Mouse (Mus musculus): ENCODE measurements around the gene N4bp2l1. TPM values are rescaled to one million over a fixed set of nuclear protein-coding genes. Genes with fewer than 3 reads are reported as not detected.
A peak's percentile ranks its signal among the peaks of the same experiment; 100 is the strongest.
"Not testable (repeated sequence)": the region's sequence is repeated elsewhere in the genome, so short reads cannot be mapped to it uniquely, and the experiment has no call there.

N4bp2l1 gene
- 9.3 and 9.4 TPM in 2 replicates for polyA plus RNA-seq (2016; fragmentation: Nextera tagmentation; extraction: Ambion mirVana)

- H3K4me1 ChIP-seq, result peaks cover 59% of the 10 kb centered on the region
- ATAC-seq, result no peak
- no peak within 1 kb of the TSS for H3K4me3 ChIP-seq
- peak within 1 kb of the TSS; percentile 58; the same call in 1 of the 2 replicates for H3K4me2 ChIP-seq
- 89% methylated on average over 7 of the region's 7 CpGs for WGBS (ENCODE audit: insufficient replicate concordance)
- H3K27me3 ChIP-seq (replicated peaks), result no peaks in the 10 kb centered on the region
- H3K9ac ChIP-seq, result no peak within 1 kb of the TSS
- H3K36me3 ChIP-seq, result peaks cover 3% of the 10 kb centered on the region; the same call in 1 of the 2 replicates
- H3K27ac ChIP-seq, result no peak within 1 kb of the TSS
- no peaks in the 10 kb centered on the region for H3K9me3 ChIP-seq (replicated peaks)
Observed at GRCm38 (mm10) chr5:150597088-150597487, at the start of gene N4bp2l1. Gene N4bp2l1, minus strand, starts transcription at chr5:150597188.

DNA sequence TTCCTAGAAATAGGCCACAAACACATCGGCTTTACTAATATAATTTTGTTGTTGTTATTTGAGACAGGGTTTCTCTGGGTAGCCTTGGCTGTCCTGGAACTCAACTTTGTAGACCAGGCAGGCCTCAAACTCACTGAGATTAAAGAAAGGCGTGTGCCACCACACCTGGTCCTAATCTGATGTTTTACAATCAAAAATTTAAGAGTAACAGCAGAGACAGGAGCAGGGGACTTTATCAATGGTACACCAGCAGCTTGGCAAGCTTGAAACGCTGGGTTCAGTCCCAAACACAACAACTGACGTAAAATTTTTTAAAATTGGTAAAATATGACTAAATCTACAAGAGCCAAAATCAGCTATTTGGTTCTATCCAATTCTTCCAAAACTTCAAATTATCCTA, 47.9 kb upstream of the N4bp2l1 start:
- 48% methylated on average over 4 of the region's 4 CpGs for WGBS (ENCODE audit: insufficient replicate concordance)
- Histone ChIP-seq H3K4me1 (peaks cover 34% of the 10 kb centered on the region), H3K27me3 (replicated peaks) (no peaks in the 10 kb centered on the region), H3K4me2 (peak overlapping the region; percentile 6), H3K36me3 (peaks cover 77% of the 10 kb centered on the region), H3K4me3 (no peak overlapping the region), H3K9ac (no peak overlapping the region), H3K27ac (peak overlapping the region; percentile 72), H3K9me3 (replicated peaks) (no peaks in the 10 kb centered on the region)
- ATAC-seq, result peak; percentile 69

- H3K27me3 ChIP-seq (replicated peaks); H3K9me3 ChIP-seq (replicated peaks); H3K9ac ChIP-seq; H3K27ac ChIP-seq; H3K4me3 ChIP-seq; ATAC-seq; H3K4me2 ChIP-seq: not testable (repeated sequence)
- Histone ChIP-seq H3K36me3 (peaks cover 70% of the 10 kb centered on the region), H3K4me1 (peaks cover 34% of the 10 kb centered on the region)
- 89% methylated on average over 4 of the region's 4 CpGs for WGBS (ENCODE audit: insufficient replicate concordance)
Observed at GRCm38 (mm10) chr5:150643390-150643789, 46.4 kb upstream of the N4bp2l1 start.

GRCm38 (mm10) chr5:150641440-150641839, 44.5 kb upstream of the N4bp2l1 start:
- Histone ChIP-seq H3K27ac (peak overlapping the region; percentile 81), H3K36me3 (peaks cover 74% of the 10 kb centered on the region), H3K9me3 (replicated peaks) (no peaks in the 10 kb centered on the region), H3K9ac (no peak overlapping the region), H3K4me3 (no peak overlapping the region), H3K27me3 (replicated peaks) (no peaks in the 10 kb centered on the region), H3K4me2 (no peak overlapping the region; the same call in 1 of the 2 replicates), H3K4me1 (peaks cover 34% of the 10 kb centered on the region)
- ATAC-seq, result peak; percentile 94
- 32% methylated on average over 3 of the region's 3 CpGs for WGBS (ENCODE audit: insufficient replicate concordance)

GRCm38 (mm10) chr5:150629692-150630091, 32.7 kb upstream of the N4bp2l1 start:
- Histone ChIP-seq H3K9me3 (replicated peaks) (no peaks in the 10 kb centered on the region), H3K4me3 (no peak overlapping the region), H3K4me1 (no peaks in the 10 kb centered on the region), H3K9ac (no peak overlapping the region), H3K27ac (no peak overlapping the region), H3K36me3 (peaks cover 39% of the 10 kb centered on the region), H3K4me2 (no peak overlapping the region), H3K27me3 (replicated peaks) (no peaks in the 10 kb centered on the region)
- no peak for ATAC-seq
- WGBS (ENCODE audit: insufficient replicate concordance), result 80% methylated on average over 2 of the region's 2 CpGs

DNA sequence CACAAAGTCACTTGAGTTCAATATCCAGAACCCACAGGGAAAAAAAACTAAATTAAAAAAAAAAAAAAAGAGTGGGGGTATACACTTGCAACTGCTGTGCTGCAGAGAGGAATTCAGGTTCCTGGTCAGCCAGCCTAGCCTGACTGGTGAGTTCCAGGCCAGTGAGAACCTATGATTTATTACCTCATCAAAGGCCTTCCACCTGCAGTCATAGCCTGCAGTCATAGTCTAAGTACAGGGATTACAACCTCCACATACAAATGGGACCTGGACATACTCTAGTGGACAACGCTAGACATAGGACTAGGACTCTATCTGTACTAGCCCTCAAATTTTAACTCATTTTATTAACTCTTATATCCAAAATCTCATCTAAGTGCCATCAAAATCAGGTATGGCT, 32.3 kb upstream of the N4bp2l1 start:
- Histone ChIP-seq H3K4me3 (no peak overlapping the region), H3K4me2 (no peak overlapping the region), H3K36me3 (peaks cover 39% of the 10 kb centered on the region), H3K27me3 (replicated peaks) (no peaks in the 10 kb centered on the region), H3K9me3 (replicated peaks) (no peaks in the 10 kb centered on the region), H3K27ac (no peak overlapping the region), H3K4me1 (no peaks in the 10 kb centered on the region), H3K9ac (no peak overlapping the region)
- 91% methylated on average over 1 of the region's 1 CpGs for WGBS (ENCODE audit: insufficient replicate concordance)
- no peak for ATAC-seq

GRCm38 (mm10) chr5:150625528-150625927, 28.5 kb upstream of the N4bp2l1 start:
- no peak for ATAC-seq
- no peak overlapping the region for H3K9ac ChIP-seq
- H3K9me3 ChIP-seq (replicated peaks), result no peaks in the 10 kb centered on the region
- peaks cover 22% of the 10 kb centered on the region for H3K36me3 ChIP-seq
- no peaks in the 10 kb centered on the region for H3K27me3 ChIP-seq (replicated peaks)
- H3K4me3 ChIP-seq, result no peak overlapping the region
- no peak overlapping the region for H3K4me2 ChIP-seq
- WGBS (ENCODE audit: insufficient replicate concordance), result 63% methylated on average over 7 of the region's 7 CpGs
- no peaks in the 10 kb centered on the region for H3K4me1 ChIP-seq
- H3K27ac ChIP-seq, result no peak overlapping the region

- Histone ChIP-seq H3K9me3 (replicated peaks) (no peaks in the 10 kb centered on the region), H3K27ac (no peak overlapping the region), H3K9ac (no peak overlapping the region), H3K27me3 (replicated peaks) (no peaks in the 10 kb centered on the region), H3K4me2 (no peak overlapping the region), H3K4me3 (no peak overlapping the region), H3K4me1 (no peaks in the 10 kb centered on the region), H3K36me3 (peaks cover 14% of the 10 kb centered on the region)
- no peak for ATAC-seq
- 46% methylated on average over 1 of the region's 1 CpGs for WGBS (ENCODE audit: insufficient replicate concordance)
Observed at GRCm38 (mm10) chr5:150622792-150623191, 25.8 kb upstream of the N4bp2l1 start.

DNA sequence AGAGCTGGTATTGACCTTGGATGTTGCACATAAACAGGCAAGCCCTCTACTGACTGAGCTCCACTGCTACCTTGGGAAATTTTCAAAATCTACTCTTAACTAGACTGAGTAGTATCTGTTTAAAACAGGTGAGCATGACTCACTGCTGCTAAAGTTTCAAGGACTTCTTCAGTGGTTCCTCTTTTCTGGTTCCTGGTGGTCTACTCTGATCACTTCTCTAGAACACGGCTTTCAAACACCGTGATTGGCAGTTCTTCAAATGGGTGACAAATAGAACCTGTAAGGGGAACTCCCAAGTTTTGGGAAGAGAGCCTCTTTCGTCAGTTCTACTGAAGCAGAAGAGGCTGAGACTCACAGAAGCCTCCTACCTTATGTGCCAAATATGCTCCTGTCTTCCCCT, 24.6 kb upstream of the N4bp2l1 start:
- Histone ChIP-seq H3K4me3 (no peak overlapping the region), H3K4me1 (no peaks in the 10 kb centered on the region), H3K9me3 (replicated peaks) (no peaks in the 10 kb centered on the region), H3K36me3 (peaks cover 14% of the 10 kb centered on the region), H3K27ac (no peak overlapping the region), H3K27me3 (replicated peaks) (no peaks in the 10 kb centered on the region), H3K4me2 (no peak overlapping the region), H3K9ac (no peak overlapping the region)
- ATAC-seq, result no peak
- WGBS (ENCODE audit: insufficient replicate concordance), result 31% methylated on average over 3 of the region's 3 CpGs

- peaks cover 14% of the 10 kb centered on the region for H3K36me3 ChIP-seq
- no peak overlapping the region for H3K9ac ChIP-seq
- no peaks in the 10 kb centered on the region for H3K27me3 ChIP-seq (replicated peaks)
- H3K4me2 ChIP-seq, result no peak overlapping the region
- WGBS (ENCODE audit: insufficient replicate concordance), result 75% methylated on average over 7 of the region's 7 CpGs
- no peak for ATAC-seq
- no peaks in the 10 kb centered on the region for H3K9me3 ChIP-seq (replicated peaks)
- no peaks in the 10 kb centered on the region for H3K4me1 ChIP-seq
- H3K4me3 ChIP-seq, result no peak overlapping the region
- H3K27ac ChIP-seq, result no peak overlapping the region
Observed at GRCm38 (mm10) chr5:150620588-150621135, 23.7 kb upstream of the N4bp2l1 start.

- no peak for ATAC-seq
- H3K4me3 ChIP-seq, result no peak overlapping the region
- H3K27ac ChIP-seq, result no peak overlapping the region
- H3K4me2 ChIP-seq, result no peak overlapping the region
- no peaks in the 10 kb centered on the region for H3K27me3 ChIP-seq (replicated peaks)
- WGBS (ENCODE audit: insufficient replicate concordance), result 80% methylated on average over 10 of the region's 10 CpGs
- no peak overlapping the region for H3K9ac ChIP-seq
- H3K4me1 ChIP-seq, result no peaks in the 10 kb centered on the region
- H3K9me3 ChIP-seq (replicated peaks), result no peaks in the 10 kb centered on the region
- no peaks in the 10 kb centered on the region for H3K36me3 ChIP-seq
Observed at GRCm38 (mm10) chr5:150618599-150619355, 21.8 kb upstream of the N4bp2l1 start.

DNA sequence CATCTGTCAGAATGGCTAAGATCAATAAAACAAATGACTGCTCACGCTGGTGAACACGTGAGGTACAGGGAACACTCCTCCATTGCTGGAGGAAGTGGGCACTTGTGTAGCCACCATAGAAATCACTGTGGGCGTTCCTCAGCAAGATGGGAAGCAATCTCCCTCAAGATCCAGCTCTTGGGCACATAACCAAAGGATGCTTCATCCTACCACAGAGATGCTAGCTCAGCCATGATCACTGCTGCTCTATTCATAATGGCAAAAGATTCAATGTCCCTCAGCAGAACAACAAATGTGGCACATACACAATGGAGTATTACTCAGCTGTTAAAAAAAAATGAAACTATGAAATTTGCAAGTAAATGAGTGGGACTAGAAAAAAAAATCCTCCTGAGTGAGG, 19.7 kb upstream of the N4bp2l1 start:
- Histone ChIP-seq H3K9me3 (replicated peaks) (no peaks in the 10 kb centered on the region), H3K27me3 (replicated peaks) (no peaks in the 10 kb centered on the region), H3K4me1 (no peaks in the 10 kb centered on the region), H3K4me3 (no peak overlapping the region), H3K36me3 (no peaks in the 10 kb centered on the region), H3K9ac (no peak overlapping the region), H3K27ac (no peak overlapping the region), H3K4me2 (no peak overlapping the region)
- 60% methylated on average over 3 of the region's 3 CpGs for WGBS (ENCODE audit: insufficient replicate concordance)
- no peak for ATAC-seq
